Mouse (Mus musculus) embryonic facial prominence, embryonic 10.5 days (tissue): Measurements from ENCODE around the gene 1810055G02Rik. TPM values are rescaled to one million over a fixed set of nuclear protein-coding genes. Genes with fewer than 3 reads are reported as not detected.

Source experiments
- DNase-seq: peaks from one replicate; pipeline ENCODE4 v3.0.0-alpha.2; 2017; ENCODE audit warnings: low spot score
- H3K27ac ChIP-seq: fragments of 300-500 bp; sonication (generic); replicated peaks from 2 replicates; pipeline ENCODE4 v1.5.1; 2016; ENCODE audit warnings: mild to moderate bottlenecking
- H3K27me3 ChIP-seq: fragments of 300-500 bp; sonication (generic); replicated peaks from 2 replicates; pipeline ENCODE4 v1.6.1; 2016; ENCODE audit warnings: low read depth, mild to moderate bottlenecking; ENCODE audit not compliant: poor library complexity, severe bottlenecking
- H3K36me3 ChIP-seq: fragments of 300-500 bp; sonication (generic); replicated peaks from 2 replicates; pipeline ENCODE4 v1.6.1; 2016; ENCODE audit warnings: mild to moderate bottlenecking, moderate library complexity
- H3K4me1 ChIP-seq: fragments of 300-500 bp; sonication (generic); 2 replicates; pipeline ENCODE4 v1.6.1; 2016
- H3K4me3 ChIP-seq: fragments of 300-500 bp; sonication (generic); 2 replicates; pipeline ENCODE4 v1.5.1; 2016; ENCODE audit warnings: mild to moderate bottlenecking, moderate library complexity
- H3K9me3 ChIP-seq: fragments of 300-500 bp; sonication (generic); 2 replicates; pipeline ENCODE4 v1.6.1; 2016; ENCODE audit warnings: mild to moderate bottlenecking
- WGBS: fragments of 180-500 bp; shearing (Covaris S2); methylation state at CpG from one replicate; pipeline ENCODE4 v1.1.7; 2016; 5-methylcytosine and 5-hydroxymethylcytosine counted together
- polyA plus RNA-seq: library from polyadenylated mRNA; unstranded; fragments of >200 nt; fragmentation: Nextera tagmentation; extraction: Ambion mirVana; gene quantifications from 2 replicates; pipeline ENCODE4 v1.2.1, GENCODE M21; 2016

Gene 1810055G02Rik
- polyA plus RNA-seq, 1 experiment from 2014 or later, result 46.5 TPM

DNA sequence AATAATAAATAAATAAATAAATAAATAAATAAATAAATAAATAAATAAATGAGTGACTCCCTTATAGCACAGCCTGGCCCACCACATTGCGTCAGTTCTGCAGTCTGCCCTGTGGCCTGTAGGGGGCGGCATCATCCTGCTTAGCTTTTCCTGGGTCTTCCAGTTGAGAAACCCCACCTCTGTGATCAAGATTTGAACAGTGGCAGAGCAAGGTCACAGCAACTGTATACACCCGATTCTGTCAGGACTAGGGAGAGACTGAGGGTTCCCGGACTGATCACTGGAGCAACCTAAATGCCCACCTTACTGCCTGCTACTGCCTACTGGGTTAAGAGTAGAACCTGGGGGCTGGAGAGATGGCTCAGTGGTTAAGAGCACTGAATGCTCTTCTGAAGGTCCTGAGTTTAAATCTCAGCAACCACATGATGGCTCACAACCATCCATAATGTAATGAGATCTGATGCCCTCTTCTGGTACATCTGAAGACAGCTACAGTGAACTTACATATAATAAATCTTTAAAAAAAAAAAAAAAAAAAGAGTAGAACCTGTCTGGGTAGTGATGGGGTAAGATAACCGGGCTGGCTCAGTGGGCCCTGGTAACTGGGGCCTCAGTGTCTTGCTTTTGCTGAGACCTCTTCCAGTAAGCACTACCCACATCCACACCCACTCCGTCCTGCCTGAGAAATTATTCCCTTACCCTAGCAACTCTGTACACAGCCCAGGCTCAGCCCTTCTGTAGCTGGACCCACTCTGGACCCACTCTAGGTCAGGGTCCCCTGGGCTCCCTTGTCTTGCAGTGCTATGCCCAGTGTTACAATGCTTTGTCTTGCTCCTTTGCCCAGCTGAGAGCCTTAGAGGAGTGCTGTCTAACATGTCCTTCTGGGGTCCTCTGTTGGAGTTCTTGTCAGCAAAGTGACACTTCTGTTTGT lies 8.3 kb upstream of the 1810055G02Rik start:
- no peaks in the 10 kb centered on the region for H3K36me3 ChIP-seq
- H3K4me1 ChIP-seq, result no peaks in the 10 kb centered on the region
- WGBS, result 39% methylated on average over 6 of the region's 6 CpGs
- H3K9me3 ChIP-seq, result no peaks in the 10 kb centered on the region
- no peak overlapping the region for H3K27ac ChIP-seq
- peak; percentile 87 for DNase-seq
- H3K4me3 ChIP-seq, result no peak overlapping the region
- H3K27me3 ChIP-seq, result 0 out of 2 replicates have a peak, but pooled peaks cover 3% of the 10 kb centered on the region

DNA sequence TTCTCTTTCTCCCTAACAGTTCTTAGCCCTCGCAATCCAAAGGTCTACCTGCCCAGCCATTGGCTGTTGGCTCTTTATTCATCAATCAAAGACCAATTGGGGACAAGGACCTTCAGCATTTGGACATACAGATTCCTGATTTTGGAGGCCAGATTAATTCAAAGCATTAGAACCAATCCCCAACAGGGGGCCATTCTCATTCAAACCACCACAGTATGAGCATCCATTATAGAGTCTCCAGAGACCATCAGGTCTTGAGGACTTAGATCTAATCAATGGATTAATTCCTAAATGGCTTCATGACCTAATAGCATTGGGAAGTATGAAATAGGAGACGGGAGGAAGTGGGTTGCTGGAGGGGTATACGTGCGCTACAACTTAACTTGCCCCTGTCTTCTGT lies 5.6 kb upstream of the 1810055G02Rik start:
- Histone ChIP-seq H3K36me3 (no peaks in the 10 kb centered on the region), H3K4me3 (no peak overlapping the region), H3K9me3 (no peaks in the 10 kb centered on the region), H3K27ac (no peak overlapping the region), H3K4me1 (peaks cover 2% of the 10 kb centered on the region), H3K27me3 (0 out of 2 replicates have a peak, but pooled peaks cover 3% of the 10 kb centered on the region)
- 85% methylated on average over 4 of the region's 4 CpGs for WGBS
- DNase-seq, result no peak

DNA sequence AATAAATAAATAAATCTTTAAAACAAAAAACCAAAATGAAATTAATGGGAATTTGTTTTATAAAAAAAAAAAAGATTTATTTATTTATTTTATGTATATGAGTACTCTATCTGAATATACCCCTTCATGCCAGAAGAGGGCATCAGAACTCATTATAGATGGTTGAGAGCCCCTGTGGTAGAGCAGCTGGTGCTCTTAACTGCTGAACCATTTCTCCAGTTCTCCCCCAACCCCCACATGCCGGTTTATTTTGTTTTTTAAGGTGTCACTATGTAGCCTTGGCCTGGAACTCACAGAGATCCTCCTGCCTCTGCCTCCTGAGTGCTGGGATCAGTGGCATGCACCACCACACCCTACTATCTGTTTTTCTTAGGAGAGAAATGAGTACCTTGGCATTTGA lies 1.8 kb upstream of the 1810055G02Rik start:
- 50% methylated on average over 1 of the region's 1 CpGs for WGBS
- H3K4me1 ChIP-seq, result peaks cover 16% of the 10 kb centered on the region
- H3K9me3 ChIP-seq, result no peaks in the 10 kb centered on the region
- peaks cover 6% of the 10 kb centered on the region for H3K36me3 ChIP-seq
- H3K27ac ChIP-seq, result no peak overlapping the region
- no peak overlapping the region for H3K4me3 ChIP-seq
- DNase-seq, result no peak
- no peaks in the 10 kb centered on the region for H3K27me3 ChIP-seq

DNA sequence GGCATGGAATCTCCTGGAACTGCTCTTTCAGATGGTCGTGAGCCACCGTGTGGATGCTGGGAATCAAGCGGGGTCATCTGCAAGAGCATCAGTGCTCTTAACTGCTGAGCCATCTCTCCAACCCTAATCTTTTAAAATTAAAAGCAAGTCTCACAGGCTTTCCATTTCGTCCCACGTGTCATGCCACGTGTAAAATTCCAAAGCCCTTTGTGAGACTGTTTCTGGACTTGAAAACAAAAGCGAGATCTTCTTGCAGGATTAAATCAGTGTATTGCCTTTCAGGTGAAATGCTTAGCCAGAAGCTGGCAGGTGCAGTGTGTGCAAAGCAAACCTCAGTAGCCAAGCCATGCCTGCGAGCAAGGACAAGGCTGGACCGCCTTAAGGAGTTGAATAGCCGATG lies 540 bp upstream of the 1810055G02Rik start:
- peaks cover 13% of the 10 kb centered on the region for H3K36me3 ChIP-seq
- DNase-seq, result no peak
- no peaks in the 10 kb centered on the region for H3K27me3 ChIP-seq
- WGBS, result 48% methylated on average over 10 of the region's 10 CpGs
- peak overlapping the region; percentile 75 for H3K4me3 ChIP-seq
- no peaks in the 10 kb centered on the region for H3K9me3 ChIP-seq
- H3K4me1 ChIP-seq, result peaks cover 16% of the 10 kb centered on the region
- peak overlapping the region; percentile 87 for H3K27ac ChIP-seq

DNA sequence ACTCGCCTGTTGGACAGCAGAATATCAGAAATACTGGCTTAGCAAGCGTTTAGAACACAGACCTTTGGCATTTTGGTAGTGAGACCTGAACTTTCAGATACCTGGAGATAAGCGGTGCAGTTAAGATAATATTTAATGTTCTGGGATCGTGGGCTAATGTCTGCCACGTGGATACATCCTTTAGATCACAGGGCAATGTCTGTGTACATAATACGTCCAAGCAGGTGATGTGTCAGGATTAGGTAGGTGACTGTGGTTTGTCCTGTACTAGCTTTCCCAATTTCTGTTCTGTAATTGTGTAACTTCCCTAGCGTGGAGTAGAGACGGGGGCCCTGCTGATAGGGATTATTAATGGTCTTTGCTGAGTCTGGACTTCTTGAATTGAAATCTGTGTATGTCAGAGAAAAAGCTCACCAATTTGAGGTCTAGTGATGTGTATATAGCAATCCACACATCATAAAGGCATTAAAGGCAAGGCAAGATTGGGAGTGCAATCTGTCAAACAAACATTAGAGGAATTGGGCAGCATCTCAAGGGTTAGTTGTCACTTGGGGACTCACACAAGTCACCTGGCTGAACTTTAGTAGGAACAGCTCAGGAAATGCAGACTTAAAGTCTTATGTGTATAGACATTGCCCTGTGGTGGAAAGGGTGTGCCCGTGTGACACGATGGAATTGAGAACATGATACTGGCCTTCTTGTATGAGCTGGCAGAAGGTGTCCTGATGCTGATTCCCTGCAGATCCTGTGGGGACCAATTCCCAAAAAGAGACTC lies 1.1 kb downstream of the 1810055G02Rik start:
- Histone ChIP-seq H3K27ac (peak overlapping the region; percentile 87; the same call in 1 of the 2 replicates), H3K36me3 (peaks cover 22% of the 10 kb centered on the region), H3K4me1 (peaks cover 16% of the 10 kb centered on the region), H3K27me3 (no peaks in the 10 kb centered on the region), H3K4me3 (peak overlapping the region; percentile 75), H3K9me3 (no peaks in the 10 kb centered on the region)
- 50% methylated on average over 10 of the region's 10 CpGs for WGBS
- no peak for DNase-seq

DNA sequence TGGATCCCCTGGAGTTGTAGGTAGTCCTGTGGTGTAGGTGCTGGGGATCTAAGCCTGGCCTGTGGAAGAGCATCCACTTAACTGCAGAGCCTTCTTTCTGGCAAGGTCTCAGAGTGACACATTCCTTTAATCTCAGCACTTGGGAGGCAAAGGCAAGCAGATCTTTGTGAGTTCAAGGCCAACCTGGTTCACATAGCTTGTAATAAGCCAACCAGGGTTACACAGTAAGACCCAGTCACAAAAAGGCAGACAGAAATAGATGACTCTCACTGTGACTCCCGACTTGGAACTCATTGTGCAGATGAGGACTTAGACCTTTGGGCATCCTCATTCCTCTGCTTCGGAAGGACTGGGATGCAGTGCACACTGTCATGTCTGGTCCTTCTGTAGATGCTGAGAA lies 2.3 kb downstream of the 1810055G02Rik start:
- Histone ChIP-seq H3K4me1 (peaks cover 16% of the 10 kb centered on the region), H3K4me3 (no peak overlapping the region), H3K27ac (no peak overlapping the region), H3K9me3 (no peaks in the 10 kb centered on the region), H3K36me3 (peaks cover 35% of the 10 kb centered on the region), H3K27me3 (no peaks in the 10 kb centered on the region)
- DNase-seq, result no peak
- 93% methylated on average over 2 of the region's 2 CpGs for WGBS

DNA sequence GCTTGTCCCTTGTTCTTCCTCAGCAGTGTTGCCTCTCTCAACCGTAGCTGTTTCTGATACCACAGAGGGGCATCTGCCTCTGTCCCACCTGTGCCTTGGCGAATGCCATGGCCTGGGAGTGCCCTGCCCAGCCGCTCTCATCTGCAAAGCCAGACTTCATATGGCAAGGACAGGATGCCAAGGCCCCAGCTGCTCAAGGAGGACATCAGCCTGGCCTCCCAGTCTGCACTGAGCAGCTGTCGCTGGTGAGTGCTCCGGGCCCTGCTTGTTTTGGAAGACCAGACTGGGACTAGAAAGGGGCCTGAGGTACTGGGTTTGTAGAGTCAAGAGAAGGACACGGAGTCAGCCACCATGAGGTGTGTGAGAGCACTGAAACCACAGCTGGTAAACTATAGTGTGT lies 6.3 kb downstream of the 1810055G02Rik start:
- Histone ChIP-seq H3K4me3 (no peak overlapping the region), H3K36me3 (peaks cover 69% of the 10 kb centered on the region), H3K9me3 (no peaks in the 10 kb centered on the region), H3K27ac (no peak overlapping the region), H3K27me3 (no peaks in the 10 kb centered on the region), H3K4me1 (peaks cover 13% of the 10 kb centered on the region)
- WGBS, result 94% methylated on average over 6 of the region's 6 CpGs
- DNase-seq, result no peak

DNA sequence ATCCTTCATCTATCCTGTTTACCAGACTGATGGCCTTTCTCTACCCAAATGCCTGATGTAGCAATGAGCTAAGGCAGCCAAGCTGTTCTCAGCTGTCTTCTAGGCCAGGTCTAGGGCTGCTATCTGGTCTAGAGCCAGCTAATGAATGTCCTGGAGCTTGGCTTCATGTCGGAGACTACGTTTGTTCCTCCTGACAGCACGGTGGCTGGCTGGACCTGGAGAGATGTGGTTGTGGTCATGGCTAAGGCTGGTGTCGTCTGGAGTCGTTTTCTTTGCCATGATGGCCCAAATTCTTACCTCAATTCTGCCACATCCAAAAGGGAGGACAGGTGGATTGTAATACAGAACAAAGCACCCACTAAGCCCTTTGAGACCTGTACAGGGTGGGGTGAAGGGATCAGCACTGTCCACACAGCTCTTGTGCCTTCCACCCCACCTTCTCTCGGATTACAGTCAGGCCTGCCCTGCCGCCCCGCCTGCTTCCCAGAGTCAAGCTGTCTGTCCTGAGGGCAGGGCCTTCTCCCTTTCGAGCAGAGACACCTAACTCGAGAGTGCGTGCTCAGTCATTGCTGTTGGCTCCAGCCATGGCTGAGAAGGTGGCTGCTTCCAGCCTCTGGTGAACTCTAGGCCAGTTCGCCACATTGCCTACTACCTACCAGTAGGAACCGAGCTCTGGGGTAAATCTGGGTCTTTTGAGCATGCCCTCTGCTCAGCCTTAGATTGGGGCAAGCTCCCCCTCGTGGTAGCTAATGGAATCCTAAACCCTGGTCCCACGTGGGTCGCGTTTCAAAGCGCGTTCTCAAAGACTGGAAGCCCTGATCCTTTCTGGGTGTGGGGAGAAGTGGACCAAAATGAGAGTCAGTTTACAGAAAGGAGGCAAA lies 10.6 kb downstream of the 1810055G02Rik start:
- Histone ChIP-seq H3K36me3 (peaks cover 52% of the 10 kb centered on the region), H3K27me3 (no peaks in the 10 kb centered on the region), H3K4me3 (peak overlapping the region; percentile 57), H3K27ac (peak overlapping the region; percentile 74), H3K4me1 (peaks cover 18% of the 10 kb centered on the region), H3K9me3 (0 out of 2 replicates have a peak, but pooled peaks cover 5% of the 10 kb centered on the region)
- peak; percentile 77 for DNase-seq
- WGBS, result 38% methylated on average over 19 of the region's 19 CpGs

DNA sequence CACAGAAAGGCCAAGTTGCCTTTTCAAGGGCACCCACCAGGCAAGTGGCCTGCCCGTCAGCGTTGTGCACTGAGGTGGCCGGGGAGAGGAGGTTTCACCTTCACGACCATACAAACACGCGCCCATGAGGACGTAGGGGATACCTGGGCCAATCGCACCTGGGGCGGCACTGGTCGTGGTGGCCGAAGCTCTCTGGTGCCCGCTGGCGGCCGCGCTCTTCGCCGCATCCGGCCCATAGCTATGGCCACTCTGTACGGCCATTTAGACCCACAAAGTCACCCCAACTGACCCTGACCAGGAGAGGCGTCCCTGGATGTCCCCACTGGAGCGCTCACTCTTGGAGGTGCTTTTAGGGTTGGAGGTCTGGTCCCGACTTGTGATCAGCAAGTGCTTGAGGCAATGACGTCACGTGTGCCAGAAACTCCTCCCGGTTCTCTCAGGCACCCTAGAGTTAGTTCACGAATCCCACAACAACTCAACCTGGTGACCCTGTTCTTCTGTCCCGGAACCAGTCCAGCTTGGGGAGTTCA lies 11.3 kb downstream of the 1810055G02Rik start:
- WGBS, result 2% methylated on average over 27 of the region's 27 CpGs
- Histone ChIP-seq H3K27ac (peak overlapping the region; percentile 74), H3K4me3 (peak overlapping the region; percentile 57), H3K4me1 (peaks cover 18% of the 10 kb centered on the region), H3K27me3 (no peaks in the 10 kb centered on the region), H3K36me3 (peaks cover 45% of the 10 kb centered on the region), H3K9me3 (0 out of 2 replicates have a peak, but pooled peaks cover 6% of the 10 kb centered on the region)
- DNase-seq, result peak; percentile 76

DNA sequence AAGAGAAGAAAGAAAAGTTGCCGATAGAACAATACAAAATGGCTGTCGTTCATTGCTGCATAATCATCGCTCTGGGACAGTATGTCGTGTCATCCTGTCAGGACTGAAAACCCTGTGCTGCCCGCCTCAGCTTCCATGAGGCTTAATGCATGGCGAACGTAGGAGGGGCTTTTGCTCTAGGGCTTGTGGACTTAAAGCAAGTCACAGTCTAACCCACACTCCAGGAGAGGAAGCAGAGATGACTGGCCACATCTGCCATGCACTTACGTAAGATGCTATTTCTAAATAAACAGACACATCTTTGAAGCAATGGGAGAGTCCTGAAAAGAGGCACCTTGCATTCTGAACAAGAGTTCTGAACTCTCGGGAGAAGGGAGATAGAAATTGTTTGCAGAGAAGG lies 15.1 kb downstream of the 1810055G02Rik start:
- H3K36me3 ChIP-seq, result peaks cover 7% of the 10 kb centered on the region
- H3K27ac ChIP-seq, result no peak overlapping the region
- H3K4me3 ChIP-seq, result no peak overlapping the region
- 0 out of 2 replicates have a peak, but pooled peaks cover 6% of the 10 kb centered on the region for H3K9me3 ChIP-seq
- peaks cover 18% of the 10 kb centered on the region for H3K4me1 ChIP-seq
- no peak for DNase-seq
- WGBS, result 92% methylated on average over 9 of the region's 9 CpGs
- H3K27me3 ChIP-seq, result no peaks in the 10 kb centered on the region

DNA sequence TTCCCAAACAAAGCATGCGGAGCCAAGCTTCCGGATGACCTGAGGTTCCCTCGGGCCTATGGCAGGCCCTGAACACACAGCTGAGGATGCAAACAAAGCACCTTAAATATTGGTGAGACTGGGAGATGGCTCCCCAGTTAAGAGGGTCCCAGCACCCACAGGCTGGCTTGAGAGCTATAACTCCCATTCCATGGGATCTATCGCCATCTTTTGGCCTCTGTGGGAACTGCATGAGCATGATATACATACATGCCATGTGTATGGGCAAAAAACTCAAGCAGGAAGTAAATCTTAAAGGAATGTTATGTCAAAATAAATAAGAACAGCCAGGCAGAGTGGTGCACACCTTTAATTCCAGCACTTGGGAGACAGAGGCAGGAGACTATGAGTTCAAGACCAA lies 15.8 kb downstream of the 1810055G02Rik start:
- DNase-seq, result no peak
- no peak overlapping the region for H3K4me3 ChIP-seq
- H3K9me3 ChIP-seq, result 0 out of 2 replicates have a peak, but pooled peaks cover 6% of the 10 kb centered on the region
- H3K36me3 ChIP-seq, result no peaks in the 10 kb centered on the region
- no peak overlapping the region for H3K27ac ChIP-seq
- 77% methylated on average over 4 of the region's 4 CpGs for WGBS
- H3K27me3 ChIP-seq, result no peaks in the 10 kb centered on the region
- peaks cover 12% of the 10 kb centered on the region for H3K4me1 ChIP-seq
